Mouse (Mus musculus): ENCODE measurements around the gene Arhgef12.
A peak's percentile ranks its signal among the peaks of the same experiment; 100 is the strongest.

Gene Arhgef12

GRCm38 (mm10) chr9:43108081-43108480 is 1.0 kb upstream of the Arhgef12 start:
- no peak for DNase-seq

- no peak for DNase-seq
Observed at GRCm38 (mm10) chr9:43107555-43107954, 516 bp upstream of the Arhgef12 start.

GRCm38 (mm10) chr9:43106426-43107186 is 433 bp downstream of the Arhgef12 start:
- DNase-seq = peak; percentile 39

GRCm38 (mm10) chr9:43105664-43106361 is 1.2 kb downstream of the Arhgef12 start:
- DNase-seq = peak; percentile 94

GRCm38 (mm10) chr9:43104873-43105663 is 2.0 kb downstream of the Arhgef12 start:
- DNase-seq = peak; percentile 31

- no peak for DNase-seq
Observed at GRCm38 (mm10) chr9:43104526-43104872, 2.5 kb downstream of the Arhgef12 start.

- DNase-seq = no peak
Observed at GRCm38 (mm10) chr9:43103675-43104299, 3.3 kb downstream of the Arhgef12 start.

- no peak for DNase-seq
Observed at GRCm38 (mm10) chr9:43102931-43103330, 4.1 kb downstream of the Arhgef12 start.

GRCm38 (mm10) chr9:43101936-43102595 is 5.0 kb downstream of the Arhgef12 start:
- peak; percentile 32 for DNase-seq

- no peak for DNase-seq
Observed at GRCm38 (mm10) chr9:43098922-43099321, 8.1 kb downstream of the Arhgef12 start.

- DNase-seq = no peak
Observed at GRCm38 (mm10) chr9:43097801-43098557, 9.1 kb downstream of the Arhgef12 start.

- DNase-seq = no peak
Observed at GRCm38 (mm10) chr9:43096337-43096736, 10.7 kb downstream of the Arhgef12 start.

GRCm38 (mm10) chr9:43094828-43095227 is 12.2 kb downstream of the Arhgef12 start:
- DNase-seq = no peak

GRCm38 (mm10) chr9:43093803-43094202 is 13.2 kb downstream of the Arhgef12 start:
- DNase-seq = peak; percentile 28

GRCm38 (mm10) chr9:43085686-43086285 is 21.3 kb downstream of the Arhgef12 start:
- no peak for DNase-seq

- no peak for DNase-seq
Observed at GRCm38 (mm10) chr9:43084496-43085362, 22.3 kb downstream of the Arhgef12 start.

- DNase-seq = no peak
Observed at GRCm38 (mm10) chr9:43083441-43084055, 23.5 kb downstream of the Arhgef12 start.

GRCm38 (mm10) chr9:43078711-43079110 is 28.3 kb downstream of the Arhgef12 start:
- no peak for DNase-seq

GRCm38 (mm10) chr9:43076163-43076562 is 30.9 kb downstream of the Arhgef12 start:
- DNase-seq = no peak

GRCm38 (mm10) chr9:43074611-43075010 is 32.4 kb downstream of the Arhgef12 start:
- DNase-seq = no peak

Measured in lung, postnatal 14 days (tissue).